Mouse (Mus musculus) embryonic facial prominence, embryonic 14.5 days (tissue): ENCODE measurements around the gene Gm4353. TPM values are rescaled to one million over a fixed set of nuclear protein-coding genes. Genes with fewer than 3 reads are reported as not detected.
"Not testable (repeated sequence)": the region's sequence is repeated elsewhere in the genome, so short reads cannot be mapped to it uniquely, and the experiment has no call there.

Experiments
- ATAC-seq: fragments of 200-750 bp; cut with Nextera tagmentation; 2 replicates; pipeline ENCODE4 v1.8.0; 2017; ENCODE audit warnings: low read depth, moderate number of reproducible peaks, moderate TSS enrichment
- DNase-seq: peaks from one replicate; pipeline ENCODE4 v3.0.0-alpha.2; 2015; ENCODE audit warnings: low spot score
- H3K27ac ChIP-seq: fragments of 300-500 bp; sonication (generic); replicated peaks from 2 replicates; pipeline ENCODE4 v1.5.1; 2014; ENCODE audit warnings: low read depth, mild to moderate bottlenecking, low read length, moderate library complexity
- H3K27me3 ChIP-seq: fragments of 300-500 bp; sonication (generic); replicated peaks from 2 replicates; pipeline ENCODE4 v1.6.1; 2014; ENCODE audit warnings: low read length; ENCODE audit not compliant: control insufficient read depth, insufficient read depth
- H3K36me3 ChIP-seq: fragments of 300-500 bp; sonication (generic); 2 replicates; pipeline ENCODE4 v1.6.1; 2014; ENCODE audit warnings: low read length, mixed read lengths; ENCODE audit not compliant: control insufficient read depth, insufficient read depth
- H3K4me1 ChIP-seq: fragments of 300-500 bp; sonication (generic); 2 replicates; pipeline ENCODE4 v1.6.1; 2014; ENCODE audit warnings: antibody characterized with exemption, low read length; ENCODE audit not compliant: control insufficient read depth, insufficient read depth
- H3K4me2 ChIP-seq: fragments of 300-500 bp; sonication (generic); 2 replicates; pipeline ENCODE4 v1.6.1; 2014; ENCODE audit warnings: low read depth, mild to moderate bottlenecking, low read length, moderate library complexity, mixed read lengths
- H3K4me3 ChIP-seq: fragments of 300-500 bp; sonication (generic); 2 replicates; pipeline ENCODE4 v1.5.1; 2014; ENCODE audit warnings: low read depth, mild to moderate bottlenecking, low read length
- H3K9ac ChIP-seq: fragments of 300-500 bp; sonication (generic); 2 replicates; pipeline ENCODE4 v1.6.1; 2014; ENCODE audit warnings: low read depth, mild to moderate bottlenecking, low read length, moderate library complexity, mixed read lengths
- H3K9me3 ChIP-seq: fragments of 300-500 bp; sonication (generic); 2 replicates; pipeline ENCODE4 v1.6.1; 2016; ENCODE audit warnings: low read length; ENCODE audit not compliant: control insufficient read depth
- WGBS: fragments of 180-500 bp; shearing (Covaris S2); extraction: QIAGEN DNeasy Blood & Tissue Kit; methylation state at CpG from one replicate; pipeline ENCODE4 v1.1.7; 2014; 5-methylcytosine and 5-hydroxymethylcytosine counted together
- polyA plus RNA-seq: library from polyadenylated mRNA; unstranded; fragments of >200 nt; fragmentation: Nextera tagmentation; extraction: Ambion mirVana; gene quantifications from 2 replicates; pipeline ENCODE4 v1.2.1, GENCODE M21; 2014

The Gm4353 gene
- 0.43 and 0.88 TPM in 2 replicates for polyA plus RNA-seq

GRCm38 (mm10) chr7:116084366-116084765, at the start of gene Gm4353:
Gene Gm4353 (minus strand): TSS chr7:116084635.
- not testable (repeated sequence) for H3K9ac ChIP-seq, DNase-seq, H3K27ac ChIP-seq, H3K4me1 ChIP-seq, H3K4me3 ChIP-seq, H3K27me3 ChIP-seq, ATAC-seq, H3K9me3 ChIP-seq, H3K36me3 ChIP-seq, H3K4me2 ChIP-seq
- WGBS, result 93% methylated on average over 11 of the region's 11 CpGs

GRCm38 (mm10) chr7:116132078-116132477, 47.6 kb upstream of the Gm4353 start:
- no peak overlapping the region for H3K4me3 ChIP-seq
- no peak overlapping the region for H3K4me2 ChIP-seq
- no peaks in the 10 kb centered on the region for H3K36me3 ChIP-seq
- DNase-seq, result peak; percentile 82
- WGBS, result 10% methylated on average over 5 of the region's 5 CpGs
- no peaks in the 10 kb centered on the region for H3K4me1 ChIP-seq
- H3K27me3 ChIP-seq, result no peaks in the 10 kb centered on the region
- no peaks in the 10 kb centered on the region for H3K9me3 ChIP-seq
- 0 out of 2 replicates have a peak overlapping the region, but pooled peaks have one; percentile 16 for H3K27ac ChIP-seq
- peak; percentile 43; the same call in 1 of the 2 replicates for ATAC-seq
- H3K9ac ChIP-seq, result no peak overlapping the region

GRCm38 (mm10) chr7:116131390-116131789, 47.0 kb upstream of the Gm4353 start:
- H3K9me3 ChIP-seq, result no peaks in the 10 kb centered on the region
- H3K4me1 ChIP-seq, result no peaks in the 10 kb centered on the region
- WGBS, result 18% methylated on average over 4 of the region's 4 CpGs
- DNase-seq, result peak; percentile 61
- no peaks in the 10 kb centered on the region for H3K27me3 ChIP-seq
- ATAC-seq, result no peak
- H3K9ac ChIP-seq, result no peak overlapping the region
- no peak overlapping the region for H3K4me2 ChIP-seq
- no peaks in the 10 kb centered on the region for H3K36me3 ChIP-seq
- H3K4me3 ChIP-seq, result no peak overlapping the region
- H3K27ac ChIP-seq, result no peak overlapping the region

- H3K27me3 ChIP-seq, result no peaks in the 10 kb centered on the region
- H3K9me3 ChIP-seq, result no peaks in the 10 kb centered on the region
- H3K27ac ChIP-seq, result no peak overlapping the region
- no peak overlapping the region for H3K9ac ChIP-seq
- H3K4me3 ChIP-seq, result no peak overlapping the region
- no peaks in the 10 kb centered on the region for H3K4me1 ChIP-seq
- WGBS, result 77% methylated on average over 10 of the region's 10 CpGs
- H3K36me3 ChIP-seq, result no peaks in the 10 kb centered on the region
- DNase-seq, result no peak
- no peak overlapping the region for H3K4me2 ChIP-seq
- no peak for ATAC-seq
These were observed 44.9 kb upstream of the Gm4353 start for GRCm38 (mm10) chr7:116129374-116129773.

- H3K4me3 ChIP-seq, result no peak overlapping the region
- ATAC-seq (no peak), DNase-seq (no peak)
- H3K9me3 ChIP-seq, result no peaks in the 10 kb centered on the region
- no peak overlapping the region for H3K9ac ChIP-seq
- no peaks in the 10 kb centered on the region for H3K27me3 ChIP-seq
- H3K36me3 ChIP-seq, result no peaks in the 10 kb centered on the region
- H3K27ac ChIP-seq, result no peak overlapping the region
- 90% methylated on average over 8 of the region's 8 CpGs for WGBS
- H3K4me1 ChIP-seq, result peaks cover 6% of the 10 kb centered on the region; the same call in 1 of the 2 replicates
- H3K4me2 ChIP-seq, result no peak overlapping the region
These were observed 43.9 kb upstream of the Gm4353 start for GRCm38 (mm10) chr7:116128286-116128685.

- DNase-seq (no peak), ATAC-seq (no peak)
- H3K27me3 ChIP-seq, result no peaks in the 10 kb centered on the region
- H3K4me3 ChIP-seq, result no peak overlapping the region
- H3K27ac ChIP-seq, result no peak overlapping the region
- 91% methylated on average over 1 of the region's 2 CpGs for WGBS
- H3K9ac ChIP-seq, result no peak overlapping the region
- peaks cover 11% of the 10 kb centered on the region; the same call in 1 of the 2 replicates for H3K4me1 ChIP-seq
- H3K36me3 ChIP-seq, result no peaks in the 10 kb centered on the region
- H3K9me3 ChIP-seq, result no peaks in the 10 kb centered on the region
- no peak overlapping the region for H3K4me2 ChIP-seq
These were observed 42.6 kb upstream of the Gm4353 start for GRCm38 (mm10) chr7:116127052-116127451.

- H3K27me3 ChIP-seq, result no peaks in the 10 kb centered on the region
- DNase-seq, result no peak
- WGBS, result 69% methylated on average over 7 of the region's 7 CpGs
These were observed 41.2 kb upstream of the Gm4353 start for GRCm38 (mm10) chr7:116125671-116126070.

GRCm38 (mm10) chr7:116124057-116124456, 39.6 kb upstream of the Gm4353 start:
- no peak for ATAC-seq
- WGBS, result 67% methylated on average over 12 of the region's 12 CpGs
- Histone ChIP-seq H3K4me1 (peaks cover 11% of the 10 kb centered on the region; the same call in 1 of the 2 replicates), H3K36me3 (no peaks in the 10 kb centered on the region), H3K9me3 (0 out of 2 replicates have a peak, but pooled peaks cover 4% of the 10 kb centered on the region), H3K27ac (peak overlapping the region; percentile 63; the same call in 1 of the 2 replicates), H3K9ac (no peak overlapping the region), H3K4me3 (no peak overlapping the region), H3K27me3 (no peaks in the 10 kb centered on the region), H3K4me2 (no peak overlapping the region)
- DNase-seq, result no peak

More at GRCm38 (mm10) chr7:116125671-116126070, 41.2 kb upstream of the Gm4353 start:
- Histone ChIP-seq H3K9ac (no peak overlapping the region), H3K27ac (no peak overlapping the region), H3K36me3 (no peaks in the 10 kb centered on the region), H3K4me1 (peaks cover 11% of the 10 kb centered on the region; the same call in 1 of the 2 replicates), H3K9me3 (no peaks in the 10 kb centered on the region), H3K4me3 (no peak overlapping the region), H3K4me2 (no peak overlapping the region)
- ATAC-seq, result no peak

- H3K36me3 ChIP-seq, result no peaks in the 10 kb centered on the region
- H3K27me3 ChIP-seq, result no peaks in the 10 kb centered on the region
- H3K4me2 ChIP-seq, result no peak overlapping the region
- ATAC-seq, result no peak
- H3K27ac ChIP-seq, result peak overlapping the region; percentile 63; the same call in 1 of the 2 replicates
- H3K4me1 ChIP-seq, result peaks cover 11% of the 10 kb centered on the region; the same call in 1 of the 2 replicates
- no peak overlapping the region for H3K9ac ChIP-seq
- H3K9me3 ChIP-seq, result 0 out of 2 replicates have a peak, but pooled peaks cover 4% of the 10 kb centered on the region
- WGBS, result 60% methylated on average over 2 of the region's 2 CpGs
- no peak for DNase-seq
- H3K4me3 ChIP-seq, result no peak overlapping the region
These were observed 39.2 kb upstream of the Gm4353 start for GRCm38 (mm10) chr7:116123597-116123985.
